Mouse (Mus musculus) retina, postnatal 1 day (tissue): ENCODE measurements around the gene Klhl34.

Experiments used
- DNase-seq: peaks from one replicate; pipeline ENCODE4 v3.0.0-alpha.2; 2012

The Klhl34 gene

GRCm38 (mm10) chrX:157818207-157818920, at the start of gene Klhl34:
TSS of gene Klhl34 (plus strand) at chrX:157818435.
- peak; percentile 48 for DNase-seq

GRCm38 (mm10) chrX:157801669-157802068, 16.6 kb upstream of the Klhl34 start:
- no peak for DNase-seq

- no peak for DNase-seq
Measured at GRCm38 (mm10) chrX:157809721-157810120, 8.5 kb upstream of the Klhl34 start.

- DNase-seq, result peak; percentile 64
Measured at GRCm38 (mm10) chrX:157817571-157818206, 546 bp upstream of the Klhl34 start.

GRCm38 (mm10) chrX:157818921-157819260, 656 bp downstream of the Klhl34 start:
- no peak for DNase-seq

GRCm38 (mm10) chrX:157829983-157830382, 11.7 kb downstream of the Klhl34 start:
- no peak for DNase-seq
